In the genomic region with DNA sequence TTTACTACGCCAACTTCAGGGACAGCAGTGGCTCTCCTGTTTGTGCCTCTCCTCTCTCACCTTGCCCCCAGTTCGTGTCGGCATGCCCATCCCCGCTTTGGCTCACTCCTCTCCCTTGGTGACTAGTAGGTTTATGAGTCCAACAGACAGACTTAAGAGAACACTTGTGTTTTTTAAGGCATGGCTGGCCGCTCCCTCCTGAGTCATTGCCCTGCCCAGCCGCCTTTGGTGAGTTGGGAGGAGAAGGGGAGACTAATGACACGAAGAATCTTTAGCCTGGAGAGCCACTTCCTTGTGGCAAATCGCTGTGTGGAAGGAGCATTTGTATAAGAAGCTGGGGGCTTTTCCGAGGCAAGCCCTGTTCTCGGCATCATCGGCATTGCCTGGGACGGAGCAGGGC, we compare ENCODE assay signal across 14 mouse cellular contexts.
DNase-seq lines count a peak whose midpoint lies in the region; ATAC-seq and TF ChIP-seq lines count a peak whose summit lies in the region.
"Had no signal": no experiment of that assay in that cellular context is flagged by ENCODE, and none has a peak within 500 bp of the region (broad histone marks: within the 10 kb centered on the region; RNA-seq: fewer than 3 reads in every experiment).

No protein-coding gene starts in this region.

- H3K27me3 ChIP-seq in hindbrain, embryonic 15.5 days: no peaks in the 10 kb centered on the region
- H3K27me3 ChIP-seq in hindbrain, embryonic 10.5 days (ENCODE audit: insufficient read depth, poor library complexity, severe bottlenecking): peaks cover 55% of the 10 kb centered on the region
- no peaks in the 10 kb centered on the region for H3K27me3 ChIP-seq in Patski
- H3K27me3 ChIP-seq in midbrain, embryonic 16.5 days (ENCODE audit: control insufficient read depth, insufficient read depth, low read depth, low read length): no peaks in the 10 kb centered on the region

- H3K9ac ChIP-seq in hindbrain, embryonic 15.5 days: no peak overlapping the region
- no peak overlapping the region for H3K9ac ChIP-seq in midbrain, embryonic 16.5 days (ENCODE audit: low read depth, low read length)
- H3K9ac ChIP-seq: limb, embryonic 12.5 days had no signal

- WGBS in hindbrain, embryonic 15.5 days: 54% methylated on average over 12 of the region's 12 CpGs
- 69% methylated on average over 12 of the region's 12 CpGs for WGBS in hindbrain, embryonic 10.5 days
- WGBS in midbrain, embryonic 16.5 days: 61% methylated on average over 12 of the region's 12 CpGs

- H3K4me1 ChIP-seq in hindbrain, embryonic 15.5 days (replicated peaks): peaks cover 54% of the 10 kb centered on the region
- peaks cover 50% of the 10 kb centered on the region for H3K4me1 ChIP-seq in hindbrain, embryonic 10.5 days (replicated peaks)
- peaks cover 33% of the 10 kb centered on the region for H3K4me1 ChIP-seq in midbrain, embryonic 16.5 days (ENCODE audit: control insufficient read depth, insufficient read depth, low read length)

- in situ Hi-C loops in Patski (cut with MboI; ENCODE audit: low pct_unique_long_range_greater_than_20kb): no loop called here

- H3K4me2 ChIP-seq in hindbrain, embryonic 15.5 days: no peak overlapping the region
- H3K4me2 ChIP-seq in midbrain, embryonic 16.5 days (ENCODE audit: low read length): no peak overlapping the region
- H3K4me2 ChIP-seq: limb, embryonic 12.5 days had no signal

- peak overlapping the region; percentile 58 for H3K27ac ChIP-seq in hindbrain, embryonic 15.5 days (replicated peaks)
- H3K27ac ChIP-seq in hindbrain, embryonic 10.5 days: no peak overlapping the region; the same call in 1 of the 2 replicates
- peak overlapping the region; percentile 70; the same call in 1 of the 2 replicates for H3K27ac ChIP-seq in midbrain, embryonic 16.5 days (ENCODE audit: low read length)
- H3K27ac ChIP-seq: limb, embryonic 12.5 days; macrophage had no signal

- no peak for DNase-seq in hindbrain, embryonic 10.5 days (ENCODE audit: low spot score)
- DNase-seq in 3134 (ENCODE audit: extremely low read depth, insufficient read length, low spot score) (peak; percentile 60), Patski (ENCODE audit: low read depth, low spot score) (no peak), adipocyte (ENCODE audit: low spot score) (no peak)
- no peak for DNase-seq in adrenal gland, postnatal 36 days
- DNase-seq in adrenal gland, postnatal 4 days (ENCODE audit: low spot score in 2 of 2): no peak
- DNase-seq: cerebellum, adult 11-12 months; retina, postnatal 1 day; thymus, postnatal 14 days had no signal

- no peaks in the 10 kb centered on the region for H3K9me3 ChIP-seq in hindbrain, embryonic 15.5 days
- no peaks in the 10 kb centered on the region for H3K9me3 ChIP-seq in hindbrain, embryonic 10.5 days
- no peaks in the 10 kb centered on the region for H3K9me3 ChIP-seq in midbrain, embryonic 16.5 days (replicated peaks; ENCODE audit: control insufficient read depth, low read length, poor library complexity, severe bottlenecking)
- H3K9me3 ChIP-seq: limb, embryonic 12.5 days had no signal

- CTCF ChIA-PET in Patski (lab: Charles Lee): no interaction called here

- POLR2A ChIA-PET in Patski (lab: Charles Lee): no interaction called here

- no peak for ATAC-seq in hindbrain, embryonic 15.5 days (ENCODE audit: low FRiP score, low read depth)
- ATAC-seq in Patski: peak; percentile 54
- ATAC-seq in midbrain, embryonic 16.5 days: no peak
- ATAC-seq: CD4-positive, CD25-positive, alpha-beta regulatory T cell, adult 4 months had no signal

- H3K36me3 ChIP-seq in hindbrain, embryonic 15.5 days: no peaks in the 10 kb centered on the region
- no peaks in the 10 kb centered on the region for H3K36me3 ChIP-seq in hindbrain, embryonic 10.5 days
- no peaks in the 10 kb centered on the region for H3K36me3 ChIP-seq in midbrain, embryonic 16.5 days (ENCODE audit: control insufficient read depth, insufficient read depth, low read length)
- H3K36me3 ChIP-seq: limb, embryonic 12.5 days had no signal

- no peak for TF ChIP-seq CTCF in Patski (IDR thresholded peaks at IDR 0.05)

- no peak overlapping the region for H3K4me3 ChIP-seq in hindbrain, embryonic 15.5 days
- no peak overlapping the region for H3K4me3 ChIP-seq in hindbrain, embryonic 10.5 days
- H3K4me3 ChIP-seq in midbrain, embryonic 16.5 days (ENCODE audit: low read depth, low read length): no peak overlapping the region
- H3K4me3 ChIP-seq: limb, embryonic 12.5 days had no signal
